Mouse (Mus musculus) kidney, postnatal 4 days (tissue): ENCODE results near the gene Golga1.

Source experiments
- DNase-seq, 2 experiments: peaks; one replicate each; pipeline ENCODE4 v3.0.0; 2021; ENCODE audit warnings: mixed read lengths in 2 of 2

Golga1 gene

DNA sequence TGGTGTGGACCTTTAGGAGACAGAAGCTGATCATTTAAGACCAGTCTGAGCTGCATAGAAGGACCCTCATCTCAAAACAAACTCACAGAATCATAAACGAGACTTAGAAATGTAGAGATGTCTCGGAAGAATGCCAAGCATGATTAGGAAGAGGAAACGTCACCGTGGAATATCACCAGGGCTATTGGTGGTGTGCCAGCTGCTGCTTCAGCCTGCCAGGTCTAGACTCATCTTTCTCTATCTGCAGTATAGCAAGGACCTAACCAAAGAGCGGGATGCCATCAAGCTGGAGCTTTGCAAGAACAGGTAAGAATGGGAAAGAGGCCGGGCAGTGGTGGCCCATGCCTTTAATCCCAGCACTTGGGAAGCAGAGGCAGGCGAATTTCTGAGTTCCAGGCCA lies 91.6 kb downstream of the Golga1 start:
- DNase-seq: peak; percentile 33 to 49

DNA sequence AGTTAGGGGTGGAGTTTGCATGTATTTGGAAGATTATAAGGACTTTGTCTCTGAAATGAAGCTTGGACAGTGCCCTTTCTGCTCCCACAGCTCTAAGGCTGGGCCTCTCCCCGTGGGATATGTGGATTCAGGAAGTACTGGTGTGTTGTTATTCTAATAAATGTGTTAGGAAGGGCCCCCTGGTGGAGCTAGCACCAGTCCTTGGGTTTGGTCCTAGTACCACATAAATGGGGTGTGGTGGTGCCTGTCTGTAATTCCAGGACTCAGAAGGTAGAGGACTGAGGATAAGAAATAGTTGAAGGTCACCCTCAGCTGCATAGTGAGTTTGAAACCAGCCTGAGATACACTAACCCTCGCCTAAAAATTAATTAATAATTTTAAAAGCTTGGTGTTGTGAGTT lies 92.1 kb downstream of the Golga1 start:
- no peak for DNase-seq

DNA sequence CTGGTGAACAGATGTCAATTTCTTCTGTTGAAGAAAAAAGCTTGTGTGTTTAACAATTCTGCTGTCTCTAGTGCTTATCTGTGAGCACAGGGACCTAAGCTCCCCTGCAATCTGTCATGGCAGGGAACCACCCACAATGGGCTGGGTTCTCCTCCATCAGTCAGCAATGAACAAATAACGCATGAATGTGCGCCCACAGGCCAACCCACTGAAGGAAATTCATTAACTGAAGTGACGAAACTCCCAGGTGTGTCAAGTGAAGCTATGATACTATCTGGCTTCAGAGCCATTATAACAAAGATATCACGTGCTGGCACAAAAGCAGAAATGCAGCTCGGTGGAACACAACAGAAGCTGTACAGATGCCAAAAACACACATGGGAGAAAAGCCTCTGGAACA lies 95.3 kb downstream of the Golga1 start:
- DNase-seq: no peak

DNA sequence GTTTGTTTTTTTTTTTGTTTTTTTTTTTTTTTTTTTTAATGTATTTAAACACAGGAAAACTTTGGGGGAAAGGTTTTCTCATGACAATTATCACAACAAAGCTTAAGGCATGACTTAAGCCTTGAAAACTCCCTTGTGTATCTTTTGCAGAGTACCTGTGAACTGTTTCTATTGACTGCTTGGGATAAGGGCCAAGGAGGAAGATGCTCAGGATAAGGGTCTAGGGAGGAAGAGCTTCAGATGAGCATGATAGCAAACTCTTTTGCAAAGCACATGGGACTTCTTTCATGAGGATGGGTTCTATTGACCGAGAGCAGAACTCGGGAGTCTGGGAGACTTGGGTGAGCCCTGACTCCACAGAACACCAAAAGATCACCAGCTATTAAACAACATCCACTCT lies 95.7 kb downstream of the Golga1 start:
- no peak for DNase-seq
